Mouse (Mus musculus): ENCODE data around the gene Coa7.

DNA sequence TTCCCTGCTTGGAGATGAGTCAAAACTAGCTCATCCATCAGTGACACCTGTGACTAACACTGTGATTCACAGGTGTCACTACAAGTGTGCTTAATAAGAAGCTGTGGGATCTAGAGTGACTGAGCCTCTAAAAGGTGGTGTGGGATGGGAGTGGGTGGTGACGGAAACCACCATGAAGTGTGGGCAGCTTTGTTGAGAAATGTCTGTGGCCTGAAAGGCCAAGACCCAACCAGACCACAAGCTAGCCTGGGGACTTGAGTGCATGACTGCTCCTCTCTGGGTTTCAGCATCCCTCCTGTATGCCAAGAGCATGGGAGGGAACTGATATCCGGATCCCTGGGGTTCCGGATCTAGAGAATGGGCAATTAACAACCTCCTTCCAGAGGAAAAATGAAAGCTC, 43.5 kb downstream of the Coa7 start:
- no peak for TF ChIP-seq CTCF (IDR thresholded peaks at IDR 0.05; ENCODE audit: low read depth)
- TF ChIP-seq EP300 (IDR thresholded peaks at IDR 0.05; ENCODE audit: low read depth), result no peak
